Mouse (Mus musculus): ENCODE results near the gene Ptpn5.

Gene Ptpn5

DNA sequence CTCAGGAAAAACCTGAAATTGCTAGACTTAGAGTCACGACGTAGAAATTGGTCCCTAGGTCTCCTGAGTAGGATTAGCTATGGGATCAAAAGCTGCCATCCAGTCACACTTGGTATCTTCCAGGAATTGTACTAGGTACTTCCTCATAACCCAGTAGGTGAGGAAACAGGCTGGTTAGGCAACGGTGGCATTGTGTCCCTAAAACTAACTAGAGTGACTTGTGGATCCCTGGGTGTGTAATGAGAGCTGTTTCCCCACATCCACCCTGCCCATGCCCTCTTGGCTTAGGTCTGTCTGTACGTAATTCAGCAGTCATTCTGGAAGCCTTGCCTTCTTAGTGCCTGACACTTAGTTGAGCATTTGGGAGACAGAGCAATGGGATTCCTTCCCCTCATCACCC, 77.2 kb downstream of the Ptpn5 start:
- DNase-seq (ENCODE audit: low spot score in 2 of 2), result no peak

DNA sequence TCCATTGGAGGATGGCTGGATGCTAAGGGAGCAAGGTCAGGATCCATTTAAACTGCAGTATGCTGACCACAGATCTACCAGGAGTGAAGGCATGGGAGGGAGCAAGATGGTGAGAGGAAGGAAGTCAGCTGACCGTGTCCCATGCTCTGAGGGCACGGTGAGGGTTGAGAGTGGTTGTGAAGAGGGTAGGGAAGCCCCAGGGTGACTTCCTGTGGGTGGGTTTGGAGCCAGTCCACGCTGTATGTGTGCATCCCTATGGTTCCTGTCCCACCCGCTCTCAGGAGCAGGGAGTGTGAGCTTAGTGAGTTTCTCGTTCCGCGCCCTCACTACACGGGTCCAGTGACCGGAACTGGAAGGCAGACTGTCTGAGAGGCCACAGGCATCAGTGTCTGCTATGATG, 77.7 kb downstream of the Ptpn5 start:
- no peak for DNase-seq (ENCODE audit: low spot score in 2 of 2)

DNA sequence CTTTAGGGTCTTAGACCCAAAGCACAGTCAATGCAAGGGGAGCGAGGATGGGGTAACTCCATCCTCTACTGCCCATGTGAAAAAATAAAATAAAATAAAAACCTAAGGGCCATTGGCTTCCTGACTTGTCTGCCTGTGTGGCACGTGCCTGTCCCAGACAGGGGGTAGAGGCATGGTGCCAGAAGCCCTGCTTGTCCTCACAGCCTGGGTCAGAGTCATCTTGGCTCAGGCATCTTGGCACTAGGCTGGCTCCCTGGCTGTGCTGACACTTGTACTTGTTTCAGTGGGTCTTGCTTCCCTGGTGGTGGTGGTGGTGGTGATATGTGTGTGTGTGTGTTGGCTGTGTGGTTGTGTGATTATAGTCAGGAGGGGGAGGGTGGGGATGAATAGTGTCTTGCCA, 78.8 kb downstream of the Ptpn5 start:
- no peak for DNase-seq (ENCODE audit: low spot score in 2 of 2)

DNA sequence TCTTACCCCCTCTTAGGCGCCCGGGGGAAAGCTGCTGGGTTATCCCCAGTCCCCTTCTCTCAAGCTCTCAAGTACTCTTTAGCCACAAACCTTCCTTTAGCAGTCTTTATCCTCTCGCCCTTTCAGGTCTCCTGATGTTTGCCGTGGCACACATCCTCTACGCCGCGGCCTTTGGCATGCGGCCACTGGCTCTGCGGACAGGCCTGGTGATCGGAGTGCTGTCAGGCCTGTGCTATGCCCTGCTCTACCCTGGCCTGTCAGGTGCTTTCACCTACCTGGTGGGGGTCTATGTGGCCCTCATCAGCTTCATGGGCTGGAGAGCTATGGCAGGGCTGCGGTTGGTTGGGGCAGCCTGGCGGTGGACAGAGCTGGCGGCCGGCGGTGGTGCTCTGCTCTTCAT, 80.2 kb downstream of the Ptpn5 start:
- no peak for DNase-seq (ENCODE audit: low spot score in 2 of 2)

DNA sequence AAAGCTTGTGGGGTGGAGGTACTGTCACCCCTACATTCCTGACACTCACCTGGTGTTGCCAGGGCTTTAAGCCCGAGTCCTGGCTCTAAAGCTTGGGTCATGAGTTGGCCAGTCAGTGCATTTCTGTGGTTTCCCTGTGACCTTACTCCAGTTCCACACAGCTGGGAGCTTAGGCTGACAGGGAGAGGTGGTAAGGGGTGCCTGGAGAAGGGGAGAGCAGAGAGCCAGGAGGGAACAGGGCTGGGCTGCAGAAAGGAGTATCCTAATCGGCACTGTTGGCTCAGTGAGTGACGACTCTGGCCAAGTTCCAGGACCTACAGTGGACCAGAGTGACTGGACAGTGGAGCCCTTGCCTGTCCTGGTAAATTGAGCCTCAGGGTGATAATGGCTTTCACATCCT, 81.2 kb downstream of the Ptpn5 start:
- no peak for DNase-seq (ENCODE audit: low spot score in 2 of 2)

DNA sequence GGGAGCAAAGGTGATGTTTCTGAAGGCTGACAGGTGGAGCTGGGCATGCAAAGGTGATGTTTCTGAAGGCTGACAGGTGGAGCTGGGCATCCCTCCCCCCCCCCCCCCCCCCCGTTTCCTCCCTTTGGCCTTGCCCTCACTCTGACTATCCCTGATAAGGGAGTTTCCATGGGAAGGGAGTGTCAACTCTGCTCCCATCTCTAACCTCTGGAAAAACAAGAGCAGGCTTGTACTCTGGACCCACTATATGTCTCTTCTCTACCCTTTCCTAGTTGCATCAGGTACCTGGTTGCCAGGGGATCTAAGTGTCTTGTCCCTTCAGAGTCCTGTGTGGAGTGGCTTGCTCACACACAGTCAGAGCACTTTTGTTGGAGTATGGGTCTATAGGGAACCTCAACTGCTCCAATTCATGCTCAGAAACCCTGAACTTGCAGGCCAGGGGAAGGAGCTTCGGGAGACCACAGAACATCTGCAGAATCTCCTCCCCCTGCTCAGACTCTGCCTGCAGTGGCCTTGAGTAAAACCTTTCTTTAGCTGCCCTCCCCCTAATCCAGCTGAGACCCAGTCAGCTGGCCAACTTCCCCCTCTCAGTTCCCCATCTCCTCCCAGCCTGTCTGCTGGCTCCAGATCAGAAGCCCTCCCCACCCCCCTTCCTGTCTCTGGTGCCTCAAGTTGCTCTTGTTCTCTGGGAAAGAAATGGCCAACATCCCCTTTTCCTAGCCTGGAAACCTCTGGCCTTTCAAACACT, 81.9 kb downstream of the Ptpn5 start:
- no peak for DNase-seq (ENCODE audit: low spot score in 2 of 2)

DNA sequence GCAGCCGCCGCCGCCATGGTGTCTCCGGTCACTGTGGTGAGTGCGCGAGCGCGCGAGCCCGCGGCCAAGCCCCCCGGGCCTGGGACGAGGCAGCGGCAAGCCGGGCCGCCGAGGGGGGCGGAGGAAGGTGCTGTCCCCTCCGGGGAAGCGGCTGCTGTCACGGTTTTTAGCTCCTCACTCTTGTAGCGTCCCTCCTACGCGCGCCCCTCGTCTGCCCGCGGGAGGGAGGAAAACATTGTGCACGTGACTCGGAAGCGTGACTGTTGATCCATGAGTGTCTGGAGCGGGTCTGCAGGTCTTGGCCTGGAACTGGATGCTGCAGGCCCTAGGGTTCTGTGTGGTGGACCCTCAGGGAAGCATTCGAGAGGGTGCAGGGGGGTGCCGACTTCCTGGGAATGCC, 82.7 kb downstream of the Ptpn5 start:
- peak; percentile 59 to 82 for DNase-seq (ENCODE audit: low spot score in 2 of 2)

DNA sequence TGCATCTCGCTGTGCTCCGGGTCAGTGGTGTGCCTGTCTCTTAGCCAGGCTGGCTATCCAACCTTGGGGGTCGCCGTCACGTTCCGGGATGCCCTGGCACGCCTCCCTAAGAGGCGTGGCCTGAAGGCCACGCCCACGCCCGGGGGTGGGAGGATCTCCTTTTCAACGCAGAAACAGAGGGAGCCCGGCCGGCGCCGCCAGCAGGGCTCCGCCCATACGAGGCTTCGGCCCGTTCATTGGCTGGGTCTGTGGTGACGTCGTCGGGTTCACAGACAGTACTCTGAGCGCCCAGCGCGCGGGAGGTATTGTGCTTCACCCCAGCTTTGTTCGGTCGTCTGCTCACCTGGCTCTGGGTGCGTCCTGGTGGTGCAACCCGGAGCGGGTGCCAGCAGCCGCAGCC, 83.1 kb downstream of the Ptpn5 start, which contains the start of gene Tmem86a:
Tmem86a (plus strand) TSS at position 236 of the 400 bp plus-strand sequence.
- peak; percentile 90 to 97 for DNase-seq (ENCODE audit: low spot score in 2 of 2)

DNA sequence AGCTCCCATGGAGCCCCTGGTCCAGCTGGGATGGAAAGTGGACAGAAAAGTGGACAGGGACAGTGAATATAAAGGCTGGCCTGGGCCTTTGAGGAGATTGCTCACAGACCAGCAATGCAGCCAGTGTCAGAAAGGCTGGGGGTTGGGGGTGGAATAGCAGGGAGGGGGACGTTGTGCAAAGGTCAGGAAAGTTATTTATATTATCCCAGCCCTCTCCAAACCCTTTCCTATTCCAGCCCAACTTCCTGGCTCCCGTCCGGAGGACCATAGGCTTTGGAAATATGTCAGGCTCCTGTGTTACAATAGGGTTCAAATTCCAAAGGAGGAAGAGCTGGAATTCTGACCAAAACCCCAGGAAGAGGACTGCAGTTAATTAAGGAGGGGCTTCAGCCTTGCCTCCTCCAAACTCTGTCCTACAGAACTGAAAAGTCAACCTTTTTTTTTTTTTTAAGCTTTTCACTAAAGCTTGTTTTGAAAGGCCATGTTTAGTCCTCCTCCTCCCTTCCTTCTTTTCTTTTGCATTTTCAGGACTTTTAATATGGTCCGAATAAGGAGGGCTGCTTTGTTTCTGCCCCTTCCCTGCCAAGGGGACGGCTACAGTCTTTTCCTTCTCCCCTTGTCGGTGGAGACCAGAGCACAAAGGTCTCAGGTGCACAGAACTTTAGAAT, 90.5 kb downstream of the Ptpn5 start:
- no peak for DNase-seq (ENCODE audit: low spot score in 2 of 2)

DNA sequence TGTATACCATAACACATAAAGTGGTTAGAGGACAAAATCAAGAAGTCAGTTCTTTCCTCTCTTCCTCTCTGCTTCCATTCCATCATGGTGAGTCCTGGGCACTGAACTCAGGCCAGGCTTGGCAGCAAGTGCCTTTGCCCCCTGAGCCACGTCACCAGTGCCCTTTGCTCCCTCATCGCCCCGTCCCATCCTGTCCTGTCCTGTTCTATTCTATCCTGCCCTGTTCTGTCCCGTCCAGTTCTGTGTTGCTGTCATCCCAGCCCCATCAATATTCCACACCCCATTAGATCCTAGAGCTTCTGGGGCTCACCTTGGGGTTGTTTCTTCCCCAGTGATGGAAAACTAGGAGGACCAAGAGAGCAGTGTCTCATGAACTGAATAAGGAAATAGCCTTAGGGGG, 91.4 kb downstream of the Ptpn5 start:
- no peak for DNase-seq (ENCODE audit: low spot score in 2 of 2)

DNA sequence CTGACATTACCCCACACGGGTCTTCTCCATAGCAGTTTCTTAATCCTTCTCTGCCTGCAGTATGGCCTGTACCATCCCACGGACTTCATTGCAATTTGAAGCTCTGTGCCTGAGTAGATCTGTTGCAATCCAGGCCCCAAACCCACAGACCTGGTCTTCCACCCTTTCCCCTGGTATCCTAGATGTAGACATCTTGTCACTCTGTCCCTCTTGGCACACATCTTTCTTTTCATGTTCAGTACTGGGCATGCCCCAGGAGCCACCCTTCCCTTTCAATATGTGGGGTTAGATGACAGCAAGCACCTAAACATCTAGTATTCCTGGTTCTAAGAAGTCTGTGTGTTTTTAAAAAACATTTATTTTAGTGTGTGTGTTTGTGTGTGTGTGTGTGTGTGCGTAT, 91.8 kb downstream of the Ptpn5 start:
- no peak for DNase-seq (ENCODE audit: low spot score in 2 of 2)

DNA sequence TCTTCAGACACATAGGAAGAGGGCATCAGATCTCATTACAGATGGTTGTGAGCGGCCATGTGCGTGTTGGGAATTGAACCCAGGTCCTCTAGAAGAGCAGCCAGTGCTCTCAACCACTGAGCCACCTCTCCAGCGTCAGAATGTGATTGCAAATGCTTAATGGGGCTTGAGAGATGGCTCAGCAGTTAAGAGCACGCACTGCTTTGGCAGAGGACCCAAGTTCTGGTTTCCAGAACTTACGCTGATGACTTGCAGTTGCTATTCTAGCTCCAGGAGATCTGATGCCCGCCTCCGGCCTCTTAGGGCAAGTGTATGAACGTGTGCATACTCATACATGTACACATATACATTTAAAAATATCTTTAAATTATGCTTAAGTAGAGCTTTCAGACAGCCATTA, 98.1 kb downstream of the Ptpn5 start:
- no peak for DNase-seq (ENCODE audit: low spot score in 2 of 2)

DNA sequence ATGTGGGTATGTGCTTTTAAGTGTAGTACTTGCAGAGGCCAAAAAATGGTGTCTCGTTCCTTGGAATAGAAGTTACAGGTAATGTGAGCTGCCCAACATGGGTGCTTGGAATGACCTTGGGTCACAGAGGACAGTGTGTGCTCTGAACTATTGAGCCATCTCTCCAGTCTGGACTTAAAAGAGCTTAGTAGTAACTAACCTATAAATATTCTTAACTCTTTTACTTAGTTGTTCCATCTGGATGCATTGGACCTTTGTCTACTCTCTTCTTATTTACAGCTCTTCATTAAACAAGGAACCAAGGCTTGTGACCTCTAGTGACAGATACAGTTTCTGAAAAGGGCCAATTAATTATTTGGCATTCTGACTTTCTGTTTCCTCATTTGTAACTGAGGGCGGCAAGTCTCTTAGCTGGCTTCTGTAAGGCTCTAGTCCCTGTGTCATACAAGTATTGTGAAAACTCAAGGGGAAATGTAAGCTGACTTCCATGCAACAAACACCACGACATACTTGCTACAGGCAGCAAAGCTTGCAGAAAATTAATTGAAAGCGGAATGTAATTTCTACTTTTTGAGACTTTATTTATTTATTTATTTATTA, 98.6 kb downstream of the Ptpn5 start:
- DNase-seq (ENCODE audit: low spot score in 2 of 2), result no peak

DNA sequence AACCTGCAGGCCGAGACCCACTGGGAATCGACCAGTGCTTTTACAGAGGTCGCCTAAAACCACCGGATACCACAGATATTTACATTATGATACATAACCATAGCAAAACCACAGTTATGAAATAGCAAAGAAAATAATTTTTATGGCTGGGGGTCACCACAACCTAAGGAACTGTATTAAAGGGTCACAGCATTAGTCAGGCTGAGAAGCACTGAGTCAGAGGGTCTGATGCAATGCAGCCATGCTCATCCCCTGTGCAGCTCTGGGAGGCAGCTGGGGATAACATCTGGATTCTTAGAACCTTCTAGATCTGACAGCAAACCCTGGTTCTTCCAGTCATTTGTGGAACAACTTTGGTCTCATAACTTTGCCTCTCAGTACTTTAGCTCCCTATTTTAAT, 102.1 kb downstream of the Ptpn5 start:
- no peak for DNase-seq (ENCODE audit: low spot score in 2 of 2)

DNA sequence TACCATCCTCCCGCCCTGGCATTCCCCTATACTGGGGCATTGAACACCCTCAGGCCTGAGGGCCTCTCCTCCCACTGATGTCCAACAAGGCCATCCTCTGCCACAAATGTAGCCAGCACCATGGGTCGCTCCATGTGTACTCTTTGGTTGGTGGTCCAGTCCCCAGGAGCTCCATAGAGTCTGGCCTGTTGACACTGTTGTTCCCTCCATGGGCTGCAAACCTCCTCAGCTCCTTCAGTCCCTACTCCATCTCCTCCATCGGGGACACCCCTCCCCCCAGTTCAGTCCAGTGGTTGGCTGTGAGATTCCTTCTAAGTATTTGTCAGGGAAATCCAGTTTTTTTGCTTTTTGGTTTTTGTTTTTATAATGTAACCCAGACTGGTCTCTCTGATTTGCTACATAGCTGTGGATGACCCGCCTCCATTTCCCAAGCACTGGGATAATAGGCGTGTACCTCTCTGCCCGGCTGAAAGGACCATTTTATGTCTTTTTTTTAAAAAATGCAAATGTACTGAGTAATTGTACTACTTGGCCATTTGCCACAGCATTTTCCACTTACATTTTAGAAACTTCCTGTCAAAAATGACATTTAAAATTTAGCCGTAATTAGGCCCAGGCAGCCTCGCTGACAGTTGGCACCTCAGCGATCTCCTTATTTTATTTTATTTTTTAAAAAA, 102.8 kb downstream of the Ptpn5 start:
- no peak for DNase-seq (ENCODE audit: low spot score in 2 of 2)
